Mouse (Mus musculus): Measurements from ENCODE around the gene Fig4.

GRCm38 (mm10) chr10:41332533-41333043 lies 29.5 kb upstream of the Fig4 start:
- TF ChIP-seq CTCF (IDR thresholded peaks at IDR 0.05; ENCODE audit: control insufficient read depth, insufficient read depth, insufficient read length), result no peak
- no peak for TF ChIP-seq USF1 (IDR thresholded peaks at IDR 0.05; ENCODE audit: low read depth)

Measured in C2C12 (cell line).